Mouse (Mus musculus) ovary, adult 18-20 months (tissue): ENCODE data around the gene Hist2h2aa1.
"Not testable (repeated sequence)": the region's sequence is repeated elsewhere in the genome, so short reads cannot be mapped to it uniquely, and the experiment has no call there.

Experiments used
- DNase-seq: peaks from one replicate; pipeline ENCODE4 v3.0.0; 2022; ENCODE audit warnings: low spot score, mixed read lengths

Gene Hist2h2aa1

DNA sequence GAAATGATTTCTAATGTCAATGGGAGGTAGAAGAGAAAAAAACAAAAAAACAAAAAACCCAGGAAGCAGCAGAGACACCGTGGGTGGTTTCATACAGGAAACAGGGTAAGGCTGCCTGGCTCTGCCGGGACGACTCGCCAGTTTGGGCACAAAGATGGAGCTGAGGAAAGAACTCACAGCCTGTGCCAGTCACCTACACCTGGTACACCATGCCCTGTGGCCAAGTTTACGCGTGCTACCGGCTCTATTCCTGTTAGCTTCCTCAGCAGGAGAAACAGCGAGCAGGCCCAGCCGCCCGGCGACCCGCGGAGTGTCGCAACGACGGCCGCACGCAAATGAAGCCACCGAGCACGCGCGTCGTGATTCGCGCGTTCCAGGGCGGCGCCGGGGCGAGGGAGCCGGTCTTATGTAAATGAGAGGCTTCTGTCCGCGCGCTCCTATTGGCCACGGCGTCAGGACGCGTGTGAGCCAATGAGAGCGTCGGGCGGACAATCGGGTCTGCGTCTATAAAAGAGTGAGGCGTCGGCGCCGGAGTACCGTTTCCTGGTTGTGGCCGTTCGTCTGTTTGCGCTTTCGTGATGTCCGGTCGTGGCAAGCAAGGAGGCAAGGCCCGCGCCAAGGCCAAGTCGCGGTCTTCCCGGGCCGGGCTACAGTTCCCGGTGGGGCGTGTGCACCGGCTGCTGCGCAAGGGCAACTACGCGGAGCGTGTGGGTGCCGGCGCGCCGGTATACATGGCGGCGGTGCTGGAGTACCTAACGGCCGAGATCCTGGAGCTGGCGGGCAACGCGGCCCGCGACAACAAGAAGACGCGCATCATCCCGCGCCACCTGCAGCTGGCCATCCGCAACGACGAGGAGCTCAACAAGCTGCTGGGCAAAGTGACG is at the start of gene Hist2h2aa1:
Hist2h2aa1 (plus strand) TSS at position 495 of the 884 bp plus-strand sequence.
- DNase-seq = peak; percentile 76

DNA sequence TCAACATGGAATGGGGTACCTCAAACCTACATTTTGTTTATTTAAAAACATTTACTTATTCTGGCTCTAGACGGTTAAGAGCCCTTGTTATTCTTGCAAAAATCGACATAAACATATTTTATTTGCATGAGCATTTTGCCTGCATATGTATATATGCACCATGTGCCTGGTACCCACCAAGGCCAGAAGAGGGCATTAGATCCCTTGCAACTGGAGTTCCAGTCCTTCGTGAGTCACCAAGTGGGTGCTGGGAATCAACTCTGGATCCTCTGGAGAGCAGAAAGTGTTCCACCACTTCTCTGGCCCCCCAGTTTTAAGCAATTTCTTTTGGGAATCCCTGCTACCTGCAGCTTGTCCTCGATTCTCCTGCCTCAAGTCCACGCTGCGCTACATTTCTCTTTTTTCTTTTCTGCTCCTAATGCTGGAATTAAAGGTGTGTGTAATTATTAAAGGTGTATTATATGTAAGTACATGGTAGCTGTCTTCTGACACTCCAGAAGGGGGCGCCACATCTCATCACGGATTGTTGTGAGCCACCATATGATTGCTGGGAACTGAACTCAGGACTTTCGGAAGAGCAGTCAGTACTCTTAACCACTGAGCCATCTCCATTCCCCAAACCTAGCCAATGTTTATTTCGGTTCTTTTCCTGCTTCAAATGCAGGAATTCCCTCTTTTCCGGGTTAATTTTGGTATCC is 49.5 kb upstream of the Hist2h2aa1 start:
- no peak for DNase-seq

- no peak for DNase-seq
Measured at GRCm38 (mm10) chr3:96196437-96197128, 48.7 kb upstream of the Hist2h2aa1 start.

DNA sequence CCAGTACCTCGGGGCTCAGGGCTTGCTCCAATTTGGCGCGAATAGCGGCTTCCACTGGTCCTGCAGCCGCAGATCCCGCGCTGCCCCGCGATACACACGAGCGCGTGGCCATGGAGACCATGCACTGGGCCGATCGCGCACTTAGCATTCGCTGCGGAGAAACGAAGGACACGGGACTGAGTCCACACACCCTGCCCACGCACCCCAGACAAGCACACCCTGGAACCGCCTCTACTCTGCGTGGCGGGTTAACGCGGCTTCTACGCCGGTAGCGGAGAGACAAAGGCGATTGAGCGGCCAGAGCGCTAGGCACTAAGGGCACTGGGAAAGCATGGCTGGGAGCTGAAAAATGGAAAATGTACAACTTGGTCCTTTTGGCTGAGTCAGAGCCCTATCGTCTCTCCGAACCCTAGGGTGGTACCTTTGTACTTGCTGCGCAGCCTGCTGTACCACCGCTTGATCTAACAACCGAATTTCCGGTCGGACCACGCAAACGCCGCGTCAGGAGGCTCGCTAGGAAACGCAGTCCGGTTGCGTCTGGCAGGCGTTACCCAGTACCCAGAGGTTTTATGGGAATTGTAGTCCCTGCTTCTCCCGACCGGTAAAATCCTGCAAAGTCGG is 48.1 kb upstream of the Hist2h2aa1 start:
- peak; percentile 83 for DNase-seq

- DNase-seq = no peak
Measured at GRCm38 (mm10) chr3:96198181-96198580, 47.1 kb upstream of the Hist2h2aa1 start.

- not testable (repeated sequence) for DNase-seq
Measured at GRCm38 (mm10) chr3:96198601-96199251, 46.6 kb upstream of the Hist2h2aa1 start.

- DNase-seq = no peak
Measured at GRCm38 (mm10) chr3:96199731-96200130, 45.6 kb upstream of the Hist2h2aa1 start.

DNA sequence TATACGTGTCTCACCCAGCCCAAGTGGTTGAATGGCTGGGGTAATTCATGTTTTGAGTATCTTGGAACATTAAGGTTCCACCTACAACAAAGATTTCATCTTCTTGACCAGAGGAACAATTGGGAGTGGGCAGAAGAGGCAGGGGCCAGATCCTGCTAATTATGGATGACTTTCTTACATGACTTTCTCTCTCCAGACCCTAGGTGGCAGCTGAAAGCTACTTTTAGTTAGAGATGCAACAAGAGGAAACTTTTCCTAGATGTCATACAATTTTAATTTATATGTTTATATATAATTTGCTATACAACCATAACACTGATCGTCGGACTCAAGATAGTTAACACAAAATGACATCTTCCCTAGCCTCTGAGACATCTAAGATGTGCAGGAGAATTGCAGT is 37.5 kb upstream of the Hist2h2aa1 start:
- no peak for DNase-seq

- DNase-seq = no peak
Measured at GRCm38 (mm10) chr3:96209242-96209641, 36.1 kb upstream of the Hist2h2aa1 start.

DNA sequence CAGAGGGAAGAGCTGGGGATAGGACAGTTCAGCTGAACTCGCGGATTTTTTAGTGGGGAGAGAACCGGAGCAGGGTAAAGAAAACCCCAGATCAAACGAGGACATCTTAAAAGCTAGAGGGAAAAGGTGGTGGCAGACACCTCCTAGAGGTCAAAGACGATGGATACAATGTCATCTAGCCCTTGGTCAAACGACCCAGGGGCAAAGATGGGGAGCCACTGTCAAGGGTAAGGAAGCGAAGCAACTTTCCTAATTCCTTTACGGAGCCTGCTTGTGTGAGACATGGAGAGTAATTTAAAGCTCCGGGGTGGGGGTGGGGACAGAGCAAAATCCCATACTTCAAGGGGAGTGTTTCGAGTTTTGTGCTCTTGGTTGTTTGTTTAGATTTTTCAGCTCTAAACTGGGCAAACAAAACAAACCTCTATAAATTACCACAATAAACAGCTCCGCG is 26.1 kb upstream of the Hist2h2aa1 start:
- DNase-seq = no peak

- DNase-seq = peak; percentile 65
Measured at GRCm38 (mm10) chr3:96219661-96220130, 25.6 kb upstream of the Hist2h2aa1 start, which contains the start of the genes Bola1 and Hist2h2ab. Gene Bola1 (minus strand): TSS chr3:96219709. Gene Hist2h2ab (plus strand): TSS chr3:96219865.

DNA sequence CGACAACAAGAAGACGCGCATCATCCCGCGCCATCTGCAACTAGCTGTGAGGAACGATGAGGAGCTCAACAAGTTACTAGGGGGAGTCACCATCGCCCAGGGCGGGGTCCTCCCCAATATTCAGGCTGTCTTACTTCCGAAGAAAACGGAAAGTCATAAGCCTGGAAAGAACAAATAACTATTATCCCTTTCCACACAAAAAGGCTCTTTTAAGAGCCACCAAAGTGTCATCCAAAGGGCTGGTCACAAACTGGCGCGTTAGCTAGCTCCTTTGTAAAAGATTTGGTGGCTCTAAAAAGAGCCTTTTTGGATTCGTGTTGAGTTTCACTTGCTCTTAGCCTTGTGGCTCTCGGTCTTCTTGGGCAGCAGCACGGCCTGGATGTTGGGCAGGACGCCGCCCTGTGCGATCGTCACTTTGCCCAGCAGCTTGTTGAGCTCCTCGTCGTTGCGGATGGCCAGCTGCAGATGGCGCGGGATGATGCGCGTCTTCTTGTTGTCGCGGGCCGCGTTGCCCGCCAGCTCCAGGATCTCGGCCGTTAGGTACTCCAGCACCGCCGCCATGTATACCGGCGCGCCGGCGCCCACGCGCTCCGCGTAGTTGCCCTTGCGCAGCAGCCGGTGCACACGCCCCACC is 25.0 kb upstream of the Hist2h2aa1 start:
- DNase-seq = not testable (repeated sequence)

DNA sequence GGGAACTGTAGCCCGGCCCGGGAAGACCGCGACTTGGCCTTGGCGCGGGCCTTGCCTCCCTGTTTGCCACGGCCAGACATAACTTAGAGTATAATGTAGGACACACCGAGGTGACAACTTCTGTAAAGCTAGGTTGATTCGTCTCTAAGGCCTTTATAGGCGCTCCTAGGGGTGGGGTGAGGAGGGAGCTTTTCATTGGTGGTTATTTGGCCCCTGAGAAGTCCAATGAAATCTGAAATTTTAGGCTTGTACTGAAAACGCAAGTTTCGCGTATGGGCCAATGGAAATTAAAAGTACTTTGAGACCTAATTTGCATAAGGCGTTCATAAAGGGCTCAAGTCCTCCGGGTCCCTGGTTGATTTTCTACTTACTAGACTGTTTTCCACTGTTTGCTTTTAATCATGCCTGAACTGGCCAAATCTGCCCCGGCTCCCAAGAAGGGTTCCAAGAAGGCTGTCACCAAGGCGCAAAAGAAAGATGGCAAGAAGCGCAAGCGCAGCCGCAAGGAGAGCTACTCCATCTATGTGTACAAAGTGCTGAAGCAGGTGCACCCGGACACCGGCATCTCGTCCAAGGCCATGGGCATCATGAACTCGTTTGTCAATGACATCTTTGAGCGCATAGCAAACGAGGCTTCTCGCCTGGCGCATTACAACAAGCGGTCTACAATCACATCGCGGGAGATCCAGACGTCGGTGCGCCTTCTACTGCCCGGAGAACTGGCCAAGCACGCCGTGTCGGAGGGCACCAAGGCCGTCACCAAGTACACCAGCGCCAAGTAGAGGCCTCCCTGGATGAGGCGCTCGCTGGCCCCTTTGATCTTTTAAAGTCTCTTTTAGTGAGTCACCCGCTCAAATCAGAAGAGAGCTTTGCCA is 24.3 kb upstream of the Hist2h2aa1 start, which contains the start of the genes Hist2h2ac and Hist2h2be:
Hist2h2ac (minus strand) TSS at position 116 of the 875 bp plus-strand sequence.
Hist2h2be (plus strand) TSS at position 355 of the 875 bp plus-strand sequence.
- DNase-seq = peak; percentile 88

GRCm38 (mm10) chr3:96221640-96222038 is 23.7 kb upstream of the Hist2h2aa1 start:
- DNase-seq = no peak

DNA sequence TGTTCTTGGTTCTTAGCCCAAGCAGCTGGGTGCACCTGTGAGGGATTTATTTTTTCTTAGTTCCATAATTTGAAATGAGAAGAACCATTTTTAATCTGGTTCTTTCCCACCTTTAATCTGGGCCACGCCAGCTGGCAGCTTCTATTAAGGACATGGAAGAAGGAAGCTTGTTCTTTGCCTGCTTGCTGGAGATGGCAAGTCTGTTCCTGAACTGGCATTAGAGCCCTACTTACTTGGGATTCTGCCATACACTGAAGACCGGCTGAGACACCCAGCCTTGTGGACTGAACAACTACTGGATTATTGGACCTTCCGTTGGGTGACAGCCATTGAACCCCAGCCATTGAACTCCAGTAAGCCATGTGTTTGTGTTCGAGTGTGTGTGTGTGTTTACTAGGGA is 22.5 kb upstream of the Hist2h2aa1 start:
- DNase-seq = no peak

- DNase-seq = no peak
Measured at GRCm38 (mm10) chr3:96225421-96225820, 19.9 kb upstream of the Hist2h2aa1 start.

DNA sequence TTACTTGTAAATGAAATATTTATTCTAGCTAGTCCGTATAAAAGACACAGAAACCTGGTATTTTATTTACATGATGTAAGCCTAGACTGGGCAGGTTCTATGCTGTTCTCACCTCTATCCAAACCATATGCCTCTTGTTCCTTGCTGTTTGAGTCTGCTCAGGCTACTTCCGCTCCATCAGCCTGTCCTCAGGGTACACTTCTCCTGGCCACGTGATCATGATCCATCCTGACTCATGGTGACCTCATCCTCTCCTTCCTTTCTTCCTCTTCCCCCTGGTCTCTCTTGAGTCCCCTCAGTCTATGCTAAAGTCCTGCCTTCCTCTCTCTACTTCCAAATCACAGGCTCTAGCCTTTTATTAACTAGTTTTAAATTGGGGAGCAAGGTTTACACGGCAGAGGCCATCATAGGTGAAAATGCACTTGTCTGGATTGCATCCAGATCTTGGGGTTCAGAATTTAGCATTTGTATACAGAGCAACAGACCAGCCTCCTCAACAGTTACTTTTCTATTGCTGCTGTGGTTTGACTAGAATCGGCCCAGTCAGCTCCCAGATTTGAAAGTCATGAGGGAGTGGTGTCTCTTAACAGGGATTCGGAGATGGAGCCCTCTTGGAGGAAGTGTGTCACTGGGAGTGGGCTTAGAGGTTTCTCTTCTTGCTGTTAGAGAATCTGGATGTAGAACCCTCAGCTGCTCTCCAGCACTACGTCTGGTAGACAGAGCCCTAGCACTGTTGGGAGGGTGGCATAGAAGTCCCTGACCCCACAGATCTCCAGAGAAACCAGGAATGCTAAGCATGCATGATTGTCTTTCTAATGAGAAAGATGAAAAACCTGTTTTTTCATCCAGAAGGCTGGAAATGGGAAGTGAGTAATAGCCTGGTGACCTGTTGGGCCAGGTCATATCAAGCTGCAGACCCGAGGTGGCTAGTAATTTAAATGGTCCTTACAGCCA is 18.3 kb upstream of the Hist2h2aa1 start:
- no peak for DNase-seq

DNA sequence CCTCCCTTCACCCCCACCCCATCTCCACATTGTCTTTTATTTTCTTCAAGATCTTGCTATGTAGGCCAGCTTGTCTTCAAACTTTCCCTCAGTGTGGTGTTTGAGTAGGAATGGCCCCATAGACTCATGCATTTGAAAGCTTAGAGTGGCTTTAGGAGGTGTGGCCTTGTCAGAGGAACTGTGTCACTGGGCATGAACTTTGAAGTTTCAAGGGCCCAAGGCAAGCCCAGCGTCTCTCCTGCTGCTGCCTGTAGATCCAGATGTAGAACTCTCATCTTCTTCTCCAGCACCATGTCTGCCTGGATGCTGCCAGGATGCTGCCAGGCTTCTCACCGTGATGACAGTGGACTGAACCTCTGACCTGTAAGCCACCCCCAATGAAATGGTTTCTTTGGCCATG is 16.5 kb upstream of the Hist2h2aa1 start:
- DNase-seq = no peak
